Mouse (Mus musculus): ENCODE data around the gene Kctd8.
"Not testable (repeated sequence)": the region's sequence is repeated elsewhere in the genome, so short reads cannot be mapped to it uniquely, and the experiment has no call there.

Kctd8 gene

GRCm38 (mm10) chr5:69340919-69341801, at the start of gene Kctd8:
Gene Kctd8 (minus strand): TSS chr5:69341679.
- peak; percentile 25 for DNase-seq (ENCODE audit: low spot score)

GRCm38 (mm10) chr5:69379072-69379471, 37.6 kb upstream of the Kctd8 start:
- no peak for DNase-seq (ENCODE audit: low spot score)

GRCm38 (mm10) chr5:69350596-69350995, 9.1 kb upstream of the Kctd8 start:
- no peak for DNase-seq (ENCODE audit: low spot score)

- DNase-seq (ENCODE audit: low spot score): peak; percentile 20
Observed at GRCm38 (mm10) chr5:69340102-69340918, 1.2 kb downstream of the Kctd8 start.

- DNase-seq (ENCODE audit: low spot score): no peak
Observed at GRCm38 (mm10) chr5:69339623-69339970, 1.9 kb downstream of the Kctd8 start.

- DNase-seq (ENCODE audit: low spot score): no peak
Observed at GRCm38 (mm10) chr5:69338916-69339622, 2.4 kb downstream of the Kctd8 start.

- DNase-seq (ENCODE audit: low spot score): no peak
Observed at GRCm38 (mm10) chr5:69327561-69327960, 13.9 kb downstream of the Kctd8 start.

GRCm38 (mm10) chr5:69324566-69325230, 16.8 kb downstream of the Kctd8 start:
- DNase-seq (ENCODE audit: low spot score): no peak

- DNase-seq (ENCODE audit: low spot score): no peak
Observed at GRCm38 (mm10) chr5:69312611-69313010, 28.9 kb downstream of the Kctd8 start.

GRCm38 (mm10) chr5:69301665-69302064, 39.8 kb downstream of the Kctd8 start:
- no peak for DNase-seq (ENCODE audit: low spot score)

GRCm38 (mm10) chr5:69292353-69292752, 49.1 kb downstream of the Kctd8 start:
- DNase-seq (ENCODE audit: low spot score): no peak

- DNase-seq (ENCODE audit: low spot score): no peak
Observed at GRCm38 (mm10) chr5:69284359-69284758, 57.1 kb downstream of the Kctd8 start.

- DNase-seq (ENCODE audit: low spot score): no peak
Observed at GRCm38 (mm10) chr5:69252366-69252765, 89.1 kb downstream of the Kctd8 start.

- DNase-seq (ENCODE audit: low spot score): no peak
Observed at GRCm38 (mm10) chr5:69241931-69242330, 99.5 kb downstream of the Kctd8 start.

GRCm38 (mm10) chr5:69233560-69233959, 107.9 kb downstream of the Kctd8 start:
- no peak for DNase-seq (ENCODE audit: low spot score)

GRCm38 (mm10) chr5:69231649-69232048, 109.8 kb downstream of the Kctd8 start:
- not testable (repeated sequence) for DNase-seq (ENCODE audit: low spot score)

- no peak for DNase-seq (ENCODE audit: low spot score)
Observed at GRCm38 (mm10) chr5:69227147-69227546, 114.3 kb downstream of the Kctd8 start.

GRCm38 (mm10) chr5:69222608-69223007, 118.9 kb downstream of the Kctd8 start:
- no peak for DNase-seq (ENCODE audit: low spot score)

GRCm38 (mm10) chr5:69215216-69215615, 126.3 kb downstream of the Kctd8 start:
- DNase-seq (ENCODE audit: low spot score): no peak

GRCm38 (mm10) chr5:69209401-69209800, 132.1 kb downstream of the Kctd8 start:
- no peak for DNase-seq (ENCODE audit: low spot score)

GRCm38 (mm10) chr5:69207713-69208112, 133.8 kb downstream of the Kctd8 start:
- no peak for DNase-seq (ENCODE audit: low spot score)
